Mouse (Mus musculus): Measurements from ENCODE around the gene Ubxn10. TPM values are rescaled to one million over a fixed set of nuclear protein-coding genes. Genes with fewer than 3 reads are reported as not detected.

Gene Ubxn10
- polyA plus RNA-seq, 1 experiment from 2014 or later, result 1.1 TPM

- 70% methylated on average over 7 of the region's 7 CpGs for WGBS
- H3K4me2 ChIP-seq (ENCODE audit: low read length), result no peak overlapping the region
Measured at GRCm38 (mm10) chr4:138734105-138734504, 2.9 kb downstream of the Ubxn10 start.

GRCm38 (mm10) chr4:138729018-138729703 lies 7.8 kb downstream of the Ubxn10 start:
- ATAC-seq (ENCODE audit: insufficient number of reproducible peaks, insufficient read depth, low FRiP score, low read depth), result peak; percentile 47; the same call in 1 of the 2 replicates
- H3K27me3 ChIP-seq (ENCODE audit: control insufficient read depth, insufficient read depth, low read length), result no peaks in the 10 kb centered on the region
- H3K9me3 ChIP-seq (ENCODE audit: control insufficient read depth, low read length), result no peaks in the 10 kb centered on the region
- H3K4me1 ChIP-seq (ENCODE audit: control insufficient read depth in 2 of 2, insufficient read depth in 2 of 2, low read length in 2 of 2), result peaks cover 16 to 17% of the 10 kb centered on the region in 2 experiments
- H3K4me2 ChIP-seq (ENCODE audit: low read length), result no peak overlapping the region
- H3K27ac ChIP-seq (replicated peaks in 1 of 2; ENCODE audit: control insufficient read depth in 1 of 2, insufficient read depth in 1 of 2, low read depth in 2 of 2, low read length in 2 of 2), result no peak overlapping the region
- no peaks in the 10 kb centered on the region for H3K36me3 ChIP-seq (ENCODE audit: control insufficient read depth, insufficient read depth, low read length)
- H3K4me3 ChIP-seq (ENCODE audit: control insufficient read depth in 1 of 2, insufficient read depth in 1 of 2, low read depth in 1 of 2, low read length in 2 of 2), result no peak overlapping the region
- 39% methylated on average over 9 of the region's 9 CpGs for WGBS
- H3K9ac ChIP-seq (ENCODE audit: low read length), result no peak overlapping the region

More at GRCm38 (mm10) chr4:138734105-138734504, 2.9 kb downstream of the Ubxn10 start:
- no peaks in the 10 kb centered on the region for H3K9me3 ChIP-seq (ENCODE audit: control insufficient read depth, low read length)
- no peak for ATAC-seq (ENCODE audit: insufficient number of reproducible peaks, insufficient read depth, low FRiP score, low read depth)
- H3K27me3 ChIP-seq (ENCODE audit: control insufficient read depth, insufficient read depth, low read length), result no peaks in the 10 kb centered on the region
- H3K36me3 ChIP-seq (ENCODE audit: control insufficient read depth, insufficient read depth, low read length), result no peaks in the 10 kb centered on the region
- H3K4me1 ChIP-seq (ENCODE audit: control insufficient read depth in 2 of 2, insufficient read depth in 2 of 2, low read length in 2 of 2), result peaks cover 0 to 2% of the 10 kb centered on the region in 2 experiments; a peak in 1 of 4 replicates
- H3K9ac ChIP-seq (ENCODE audit: low read length), result no peak overlapping the region
- H3K27ac ChIP-seq (replicated peaks in 1 of 2; ENCODE audit: control insufficient read depth in 1 of 2, insufficient read depth in 1 of 2, low read depth in 2 of 2, low read length in 2 of 2), result no peak overlapping the region
- H3K4me3 ChIP-seq (ENCODE audit: control insufficient read depth in 1 of 2, insufficient read depth in 1 of 2, low read depth in 1 of 2, low read length in 2 of 2), result no peak overlapping the region

- Histone ChIP-seq H3K9me3 (ENCODE audit: control insufficient read depth, low read length) (no peaks in the 10 kb centered on the region), H3K9ac (ENCODE audit: low read length) (no peak overlapping the region), H3K4me2 (ENCODE audit: low read length) (no peak overlapping the region), H3K27me3 (ENCODE audit: control insufficient read depth, insufficient read depth, low read length) (no peaks in the 10 kb centered on the region), H3K4me1 (ENCODE audit: control insufficient read depth in 2 of 2, insufficient read depth in 2 of 2, low read length in 2 of 2) (peaks cover 23% of the 10 kb centered on the region in 2 experiments), H3K36me3 (ENCODE audit: control insufficient read depth, insufficient read depth, low read length) (no peaks in the 10 kb centered on the region), H3K4me3 (ENCODE audit: control insufficient read depth in 1 of 2, insufficient read depth in 1 of 2, low read depth in 1 of 2, low read length in 2 of 2) (no peak overlapping the region), H3K27ac (replicated peaks in 1 of 2; ENCODE audit: control insufficient read depth in 1 of 2, insufficient read depth in 1 of 2, low read depth in 2 of 2, low read length in 2 of 2) (peak overlapping the region; percentile 6 to 67; a peak in 3 of 4 replicates)
- no peak for ATAC-seq (ENCODE audit: insufficient number of reproducible peaks, insufficient read depth, low FRiP score, low read depth)
- 73% methylated on average over 5 of the region's 5 CpGs for WGBS
Measured at GRCm38 (mm10) chr4:138725751-138726150, 11.2 kb downstream of the Ubxn10 start.

GRCm38 (mm10) chr4:138725127-138725461 lies 11.9 kb downstream of the Ubxn10 start:
- Histone ChIP-seq H3K4me3 (ENCODE audit: control insufficient read depth in 1 of 2, insufficient read depth in 1 of 2, low read depth in 1 of 2, low read length in 2 of 2) (peak overlapping the region; percentile 16 to 20; a peak in 3 of 4 replicates), H3K9ac (ENCODE audit: low read length) (peak overlapping the region; percentile 22; the same call in 1 of the 2 replicates), H3K36me3 (ENCODE audit: control insufficient read depth, insufficient read depth, low read length) (no peaks in the 10 kb centered on the region), H3K9me3 (ENCODE audit: control insufficient read depth, low read length) (no peaks in the 10 kb centered on the region), H3K27ac (replicated peaks in 1 of 2; ENCODE audit: control insufficient read depth in 1 of 2, insufficient read depth in 1 of 2, low read depth in 2 of 2, low read length in 2 of 2) (peak overlapping the region; percentile 40 to 67; a peak in 3 of 4 replicates), H3K4me1 (ENCODE audit: control insufficient read depth in 2 of 2, insufficient read depth in 2 of 2, low read length in 2 of 2) (peaks cover 23% of the 10 kb centered on the region in 2 experiments), H3K27me3 (ENCODE audit: control insufficient read depth, insufficient read depth, low read length) (no peaks in the 10 kb centered on the region), H3K4me2 (ENCODE audit: low read length) (peak overlapping the region; percentile 59)
- 12% methylated on average over 13 of the region's 13 CpGs for WGBS
- ATAC-seq (ENCODE audit: insufficient number of reproducible peaks, insufficient read depth, low FRiP score, low read depth), result peak; percentile 67

GRCm38 (mm10) chr4:138724354-138725126 lies 12.4 kb downstream of the Ubxn10 start, which contains the start of gene Pla2g2c:
Gene Pla2g2c (plus strand): TSS chr4:138724792.
- H3K36me3 ChIP-seq (ENCODE audit: control insufficient read depth, insufficient read depth, low read length), result no peaks in the 10 kb centered on the region
- peaks cover 23% of the 10 kb centered on the region in 2 experiments for H3K4me1 ChIP-seq (ENCODE audit: control insufficient read depth in 2 of 2, insufficient read depth in 2 of 2, low read length in 2 of 2)
- 42% methylated on average over 18 of the region's 18 CpGs for WGBS
- H3K9ac ChIP-seq (ENCODE audit: low read length), result peak within 1 kb of the TSS; percentile 22; the same call in 1 of the 2 replicates
- H3K9me3 ChIP-seq (ENCODE audit: control insufficient read depth, low read length), result no peaks in the 10 kb centered on the region
- ATAC-seq (ENCODE audit: insufficient number of reproducible peaks, insufficient read depth, low FRiP score, low read depth), result no peak
- H3K4me3 ChIP-seq (ENCODE audit: control insufficient read depth in 1 of 2, insufficient read depth in 1 of 2, low read depth in 1 of 2, low read length in 2 of 2), result peak within 1 kb of the TSS; percentile 16 to 20; a peak in 3 of 4 replicates
- H3K4me2 ChIP-seq (ENCODE audit: low read length), result peak within 1 kb of the TSS; percentile 59
- peak within 1 kb of the TSS; percentile 40 to 67 for H3K27ac ChIP-seq (replicated peaks in 1 of 2; ENCODE audit: control insufficient read depth in 1 of 2, insufficient read depth in 1 of 2, low read depth in 2 of 2, low read length in 2 of 2)
- H3K27me3 ChIP-seq (ENCODE audit: control insufficient read depth, insufficient read depth, low read length), result no peaks in the 10 kb centered on the region

GRCm38 (mm10) chr4:138723493-138724281 lies 13.3 kb downstream of the Ubxn10 start:
- Histone ChIP-seq H3K4me3 (ENCODE audit: control insufficient read depth in 1 of 2, insufficient read depth in 1 of 2, low read depth in 1 of 2, low read length in 2 of 2) (no peak overlapping the region), H3K4me2 (ENCODE audit: low read length) (peak overlapping the region; percentile 59), H3K27me3 (ENCODE audit: control insufficient read depth, insufficient read depth, low read length) (no peaks in the 10 kb centered on the region), H3K4me1 (ENCODE audit: control insufficient read depth in 2 of 2, insufficient read depth in 2 of 2, low read length in 2 of 2) (peaks cover 20 to 23% of the 10 kb centered on the region in 2 experiments), H3K27ac (replicated peaks in 1 of 2; ENCODE audit: control insufficient read depth in 1 of 2, insufficient read depth in 1 of 2, low read depth in 2 of 2, low read length in 2 of 2) (peak overlapping the region; percentile 19 to 67; a peak in 1 of 4 replicates), H3K9me3 (ENCODE audit: control insufficient read depth, low read length) (no peaks in the 10 kb centered on the region), H3K9ac (ENCODE audit: low read length) (no peak overlapping the region; the same call in 1 of the 2 replicates), H3K36me3 (ENCODE audit: control insufficient read depth, insufficient read depth, low read length) (no peaks in the 10 kb centered on the region)
- no peak; the same call in 1 of the 2 replicates for ATAC-seq (ENCODE audit: insufficient number of reproducible peaks, insufficient read depth, low FRiP score, low read depth)
- WGBS, result 26% methylated on average over 15 of the region's 15 CpGs

- ATAC-seq (ENCODE audit: insufficient number of reproducible peaks, insufficient read depth, low FRiP score, low read depth), result no peak
- 77% methylated on average over 5 of the region's 5 CpGs for WGBS
Measured at GRCm38 (mm10) chr4:138719264-138719596, 17.7 kb downstream of the Ubxn10 start.

More at GRCm38 (mm10) chr4:138719264-138719596, 17.7 kb downstream of the Ubxn10 start:
- Histone ChIP-seq H3K4me3 (ENCODE audit: control insufficient read depth in 1 of 2, insufficient read depth in 1 of 2, low read depth in 1 of 2, low read length in 2 of 2) (no peak overlapping the region), H3K4me2 (ENCODE audit: low read length) (no peak overlapping the region), H3K9me3 (ENCODE audit: control insufficient read depth, low read length) (no peaks in the 10 kb centered on the region), H3K4me1 (ENCODE audit: control insufficient read depth in 2 of 2, insufficient read depth in 2 of 2, low read length in 2 of 2) (peaks cover 7 to 9% of the 10 kb centered on the region in 2 experiments), H3K36me3 (ENCODE audit: control insufficient read depth, insufficient read depth, low read length) (no peaks in the 10 kb centered on the region), H3K9ac (ENCODE audit: low read length) (no peak overlapping the region), H3K27me3 (ENCODE audit: control insufficient read depth, insufficient read depth, low read length) (no peaks in the 10 kb centered on the region), H3K27ac (replicated peaks in 1 of 2; ENCODE audit: control insufficient read depth in 1 of 2, insufficient read depth in 1 of 2, low read depth in 2 of 2, low read length in 2 of 2) (no peak overlapping the region)
